Mouse (Mus musculus) mature B cell (primary cell): ENCODE data around the gene Gm11273.
"Not testable (repeated sequence)": the region's sequence is repeated elsewhere in the genome, so short reads cannot be mapped to it uniquely, and the experiment has no call there.

ENCODE experiments used
- in situ Hi-C: fragments of 300-500 bp; cut with MboI; formaldehyde crosslinking; loops from 2 replicates; pipeline ENCODE4 v1.14.3; 2019

Gm11273 gene

GRCm38 (mm10) chr13:21501182-21501581, at the start of gene Gm11273:
Gm11273 (minus strand) TSS chr13:21501418.
- in situ Hi-C loops, result not testable (repeated sequence)

- in situ Hi-C loops, result no loop called here
Observed at GRCm38 (mm10) chr13:21550416-21551110, 49.3 kb upstream of the Gm11273 start.

- in situ Hi-C loops, result no loop called here
Observed at GRCm38 (mm10) chr13:21549487-21549886, 48.3 kb upstream of the Gm11273 start.

GRCm38 (mm10) chr13:21542708-21543107, 41.5 kb upstream of the Gm11273 start, which contains the start of gene Olfr1366:
Olfr1366 (minus strand) TSS chr13:21542808.
- in situ Hi-C loops, result no loop called here

GRCm38 (mm10) chr13:21530781-21531201, 29.6 kb upstream of the Gm11273 start, which contains the start of gene Zkscan8:
Zkscan8 (minus strand) TSS chr13:21531120.
- in situ Hi-C loops, result no loop called here

GRCm38 (mm10) chr13:21530136-21530535, 28.9 kb upstream of the Gm11273 start:
- in situ Hi-C loops, result no loop called here

GRCm38 (mm10) chr13:21506221-21506649, 5.0 kb upstream of the Gm11273 start:
- in situ Hi-C loops, result no loop called here

GRCm38 (mm10) chr13:21502296-21502695, 1.1 kb upstream of the Gm11273 start:
- in situ Hi-C loops, result no loop called here

- in situ Hi-C loops, result no loop called here
Observed at GRCm38 (mm10) chr13:21495080-21495479, 6.1 kb downstream of the Gm11273 start, which contains the start of gene AK157302. AK157302 (plus strand) TSS chr13:21495223.

GRCm38 (mm10) chr13:21492847-21493246, 8.4 kb downstream of the Gm11273 start:
- in situ Hi-C loops, result no loop called here

GRCm38 (mm10) chr13:21486881-21487280, 14.3 kb downstream of the Gm11273 start:
- in situ Hi-C loops, result no loop called here

- in situ Hi-C loops, result not testable (repeated sequence)
Observed at GRCm38 (mm10) chr13:21478759-21479670, 22.2 kb downstream of the Gm11273 start, which contains the start of the genes Zkscan4 and Gm10065. Zkscan4 (plus strand) TSS chr13:21478907. Gm10065 (minus strand) TSS chr13:21479441.

GRCm38 (mm10) chr13:21472427-21472826, 28.8 kb downstream of the Gm11273 start:
- in situ Hi-C loops, result no loop called here

GRCm38 (mm10) chr13:21469097-21469496, 32.1 kb downstream of the Gm11273 start:
- in situ Hi-C loops, result no loop called here

- in situ Hi-C loops, result no loop called here
Observed at GRCm38 (mm10) chr13:21468061-21469019, 32.9 kb downstream of the Gm11273 start, which contains the start of gene Nkapl. Nkapl (minus strand) TSS chr13:21468509.

- in situ Hi-C loops, result no loop called here
Observed at GRCm38 (mm10) chr13:21467336-21467735, 33.9 kb downstream of the Gm11273 start.

- in situ Hi-C loops, result not testable (repeated sequence)
Observed at GRCm38 (mm10) chr13:21462516-21462915, 38.7 kb downstream of the Gm11273 start.

GRCm38 (mm10) chr13:21456347-21456746, 44.9 kb downstream of the Gm11273 start:
- in situ Hi-C loops, result no loop called here

- in situ Hi-C loops, result no loop called here
Observed at GRCm38 (mm10) chr13:21454133-21454532, 47.1 kb downstream of the Gm11273 start.

- in situ Hi-C loops, result no loop called here
Observed at GRCm38 (mm10) chr13:21453449-21453848, 47.8 kb downstream of the Gm11273 start, which contains the start of gene Zscan26. Zscan26 (minus strand) TSS chr13:21453730.

GRCm38 (mm10) chr13:21453042-21453441, 48.2 kb downstream of the Gm11273 start:
- in situ Hi-C loops, result no loop called here
